Mouse (Mus musculus) heart, postnatal 0 days (tissue): ENCODE results near the gene Gpx3. TPM values are rescaled to one million over a fixed set of nuclear protein-coding genes. Genes with fewer than 3 reads are reported as not detected.

Experiments used
- ATAC-seq: fragments of 200-750 bp; cut with Nextera tagmentation; 2 replicates; pipeline ENCODE4 v1.8.0; 2017; ENCODE audit warnings: low read depth, moderate number of reproducible peaks, moderate library complexity; ENCODE audit not compliant: insufficient read depth
- DNase-seq: peaks from one replicate; pipeline ENCODE4 v3.0.0-alpha.2; 2016; ENCODE audit warnings: low spot score
- H3K27ac ChIP-seq: fragments of 300-500 bp; sonication (generic); 2 replicates; pipeline ENCODE4 v1.5.1; 2014; ENCODE audit warnings: low read depth, mild to moderate bottlenecking
- H3K27me3 ChIP-seq: fragments of 300-500 bp; sonication (generic); 2 replicates; pipeline ENCODE4 v1.6.1; 2014; ENCODE audit warnings: low read length, mixed read lengths; ENCODE audit not compliant: control insufficient read depth, insufficient read depth
- H3K36me3 ChIP-seq: fragments of 300-500 bp; sonication (generic); replicated peaks from 2 replicates; pipeline ENCODE4 v1.6.1; 2014; ENCODE audit warnings: low read length, mixed read lengths; ENCODE audit not compliant: control insufficient read depth, insufficient read depth
- H3K4me1 ChIP-seq: fragments of 300-500 bp; sonication (generic); 2 replicates; pipeline ENCODE4 v1.6.1; 2014; ENCODE audit warnings: antibody characterized with exemption; ENCODE audit not compliant: control insufficient read depth, insufficient read depth
- H3K4me2 ChIP-seq: fragments of 300-500 bp; sonication (generic); 2 replicates; pipeline ENCODE4 v1.6.1; 2014; ENCODE audit warnings: low read depth, mild to moderate bottlenecking, low read length, moderate library complexity
- H3K4me3 ChIP-seq: fragments of 300-500 bp; sonication (generic); 2 replicates; pipeline ENCODE4 v1.5.1; 2014; ENCODE audit warnings: low read depth, low read length
- H3K9ac ChIP-seq: fragments of 300-500 bp; sonication (generic); replicated peaks from 2 replicates; pipeline ENCODE4 v1.6.1; 2014; ENCODE audit warnings: low read depth, low read length, mixed read lengths
- H3K9me3 ChIP-seq: fragments of 300-500 bp; sonication (generic); replicated peaks from 2 replicates; pipeline ENCODE4 v1.6.1; 2016; ENCODE audit warnings: low read length; ENCODE audit not compliant: control insufficient read depth
- CTCF ChIP-seq: IDR thresholded peaks from 2 replicates; pipeline ENCODE4 v1.5.1; 2016; ENCODE audit warnings: antibody characterized with exemption, control low read depth, low read depth
- EP300 ChIP-seq: IDR thresholded peaks from 2 replicates; pipeline ENCODE4 v1.6.1; 2016; ENCODE audit warnings: antibody characterized with exemption, low read depth
- WGBS: fragments of 180-500 bp; shearing (Covaris S2); extraction: QIAGEN DNeasy Blood & Tissue Kit; methylation state at CpG from one replicate; pipeline ENCODE4 v1.1.7; 2014; 5-methylcytosine and 5-hydroxymethylcytosine counted together
- polyA plus RNA-seq: library from polyadenylated mRNA; unstranded; fragments of >200 nt; fragmentation: Nextera tagmentation; extraction: Ambion mirVana; gene quantifications from 2 replicates; pipeline ENCODE4 v1.2.1, GENCODE M21; 2015
- total RNA-seq: library from RNA; depleted of rRNA; stranded (reverse); fragments of >200 nt; gene quantifications from 2 replicates; pipeline ENCODE4 v1.2.3, GENCODE M21; 2014; ENCODE audit warnings: low replicate concordance

Gpx3 gene
- total and polyA plus RNA-seq, 2 experiments from 2014 or later: 114 to 788 TPM

GRCm38 (mm10) chr11:54936771-54937140, 34.5 kb downstream of the Gpx3 start:
- peaks cover 15% of the 10 kb centered on the region for H3K4me1 ChIP-seq
- 83% methylated on average over 3 of the region's 3 CpGs for WGBS
- H3K27ac ChIP-seq: no peak overlapping the region; the same call in 1 of the 2 replicates
- no peak overlapping the region for H3K4me2 ChIP-seq
- DNase-seq (no peak), ATAC-seq (no peak; the same call in 1 of the 2 replicates)
- no peaks in the 10 kb centered on the region for H3K9me3 ChIP-seq
- H3K4me3 ChIP-seq: no peak overlapping the region
- no peaks in the 10 kb centered on the region for H3K27me3 ChIP-seq
- TF ChIP-seq EP300: no peak
- TF ChIP-seq CTCF: no peak
- H3K36me3 ChIP-seq: peaks cover 53% of the 10 kb centered on the region
- H3K9ac ChIP-seq: no peak overlapping the region

- Histone ChIP-seq H3K9me3 (no peaks in the 10 kb centered on the region), H3K27ac (no peak overlapping the region), H3K36me3 (peaks cover 36% of the 10 kb centered on the region), H3K4me3 (no peak overlapping the region), H3K4me2 (no peak overlapping the region), H3K9ac (no peak overlapping the region), H3K27me3 (no peaks in the 10 kb centered on the region), H3K4me1 (peaks cover 15% of the 10 kb centered on the region)
- 77% methylated on average over 8 of the region's 8 CpGs for WGBS
- TF ChIP-seq EP300 (no peak), CTCF (no peak)
- DNase-seq (no peak), ATAC-seq (no peak)
These were observed 37.2 kb downstream of the Gpx3 start for GRCm38 (mm10) chr11:54939501-54939900.

GRCm38 (mm10) chr11:54940056-54940455, 37.8 kb downstream of the Gpx3 start:
- DNase-seq (no peak), ATAC-seq (no peak)
- H3K9ac ChIP-seq: no peak overlapping the region
- peaks cover 15% of the 10 kb centered on the region for H3K4me1 ChIP-seq
- no peaks in the 10 kb centered on the region for H3K27me3 ChIP-seq
- TF ChIP-seq CTCF: no peak
- TF ChIP-seq EP300: no peak
- WGBS: 61% methylated on average over 7 of the region's 7 CpGs
- H3K4me3 ChIP-seq: no peak overlapping the region
- no peak overlapping the region for H3K27ac ChIP-seq
- H3K9me3 ChIP-seq: no peaks in the 10 kb centered on the region
- peaks cover 34% of the 10 kb centered on the region for H3K36me3 ChIP-seq
- no peak overlapping the region for H3K4me2 ChIP-seq

DNA sequence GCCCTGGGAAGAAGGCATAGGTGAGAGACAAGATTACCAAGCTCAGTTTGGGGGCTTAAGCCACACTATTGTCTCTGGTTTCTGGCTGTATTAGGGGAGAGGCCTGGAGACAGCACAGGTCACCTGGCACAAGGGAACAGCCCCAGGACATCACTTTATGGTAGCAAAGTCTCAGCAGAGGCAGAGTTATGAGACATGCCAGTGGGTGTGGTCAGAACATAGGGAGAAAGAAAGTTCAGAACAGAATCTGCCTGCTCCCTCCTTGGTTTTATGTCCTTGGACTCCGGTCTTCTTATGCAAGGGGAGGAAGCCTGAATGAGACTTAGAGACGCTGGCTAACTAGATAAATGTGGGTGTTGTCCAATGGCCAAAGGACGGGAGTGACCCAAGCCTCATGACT, 42.4 kb downstream of the Gpx3 start:
- H3K27ac ChIP-seq: no peak overlapping the region

DNA sequence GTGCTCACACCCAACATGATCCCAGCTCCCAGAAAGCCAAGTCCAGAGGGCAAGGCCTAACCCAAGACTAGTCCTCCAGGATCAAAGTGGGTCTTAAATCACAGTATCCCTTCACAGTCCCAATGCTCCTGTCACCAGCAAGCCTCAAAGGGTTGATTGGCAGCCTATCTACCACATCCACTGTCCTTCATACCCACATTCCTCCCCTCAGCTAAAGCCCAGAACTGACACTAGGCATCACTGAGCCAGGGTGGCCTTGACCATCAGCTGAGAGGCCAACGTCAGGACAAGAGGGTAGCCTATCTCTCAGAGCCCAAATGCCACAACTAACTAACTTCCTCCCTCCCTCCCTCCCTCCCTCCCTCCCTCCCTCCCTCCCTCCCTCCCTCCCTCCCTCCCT, 47.5 kb downstream of the Gpx3 start:
- ATAC-seq (no peak), DNase-seq (no peak)
- Histone ChIP-seq H3K4me2 (no peak overlapping the region), H3K4me1 (peaks cover 15% of the 10 kb centered on the region), H3K27me3 (no peaks in the 10 kb centered on the region), H3K27ac (no peak overlapping the region), H3K36me3 (no peaks in the 10 kb centered on the region), H3K9me3 (no peaks in the 10 kb centered on the region), H3K4me3 (no peak overlapping the region), H3K9ac (no peak overlapping the region)
- TF ChIP-seq EP300 (no peak), CTCF (no peak)
- WGBS: 21% methylated on average over 1 of the region's 1 CpGs

More for the DNA sequence above, 42.4 kb downstream of the Gpx3 start:
- Histone ChIP-seq H3K4me3 (no peak overlapping the region), H3K36me3 (no peaks in the 10 kb centered on the region), H3K4me1 (peaks cover 12% of the 10 kb centered on the region; the same call in 1 of the 2 replicates), H3K4me2 (no peak overlapping the region), H3K9ac (no peak overlapping the region), H3K27me3 (no peaks in the 10 kb centered on the region), H3K9me3 (no peaks in the 10 kb centered on the region)
- TF ChIP-seq CTCF: no peak
- no peak for TF ChIP-seq EP300
- DNase-seq (no peak), ATAC-seq (no peak)
- 86% methylated on average over 3 of the region's 3 CpGs for WGBS

DNA sequence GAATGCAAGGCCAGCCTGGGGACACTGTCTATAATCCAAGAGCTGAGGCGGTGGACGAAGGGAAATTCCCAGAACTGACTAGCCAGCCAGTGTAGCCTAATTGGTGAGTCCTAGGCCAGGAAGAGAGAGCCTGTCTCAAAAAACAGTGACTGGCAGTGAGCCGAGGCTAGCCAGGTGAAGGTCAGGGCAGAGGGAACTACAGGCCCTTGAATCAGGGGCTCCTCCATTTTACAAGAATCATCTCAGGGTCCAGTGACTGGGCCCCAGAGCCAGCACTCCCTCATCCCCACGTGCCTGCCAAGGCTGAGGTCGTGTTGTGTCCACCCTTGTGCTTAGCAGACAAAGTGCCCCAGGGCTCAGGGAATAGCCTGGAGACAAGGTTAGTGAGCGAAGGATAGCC, 48.4 kb downstream of the Gpx3 start:
- WGBS: 73% methylated on average over 6 of the region's 6 CpGs

More for the DNA sequence above, 48.4 kb downstream of the Gpx3 start:
- Histone ChIP-seq H3K36me3 (no peaks in the 10 kb centered on the region), H3K4me3 (no peak overlapping the region), H3K9ac (no peak overlapping the region), H3K9me3 (no peaks in the 10 kb centered on the region), H3K4me2 (no peak overlapping the region), H3K4me1 (peaks cover 15% of the 10 kb centered on the region), H3K27me3 (no peaks in the 10 kb centered on the region), H3K27ac (no peak overlapping the region)
- TF ChIP-seq CTCF (no peak), EP300 (no peak)
- ATAC-seq (no peak), DNase-seq (no peak)
